Mouse (Mus musculus) mouse embryonic stem cell (cell line): ENCODE measurements around the gene Zkscan16.

Experiments used
- in situ Hi-C, 2 experiments: fragments of 300-500 bp; cut with MboI; formaldehyde crosslinking; loops; 1 replicate in 1 of 2; 3 replicates in 1 of 2; pipeline ENCODE4 v1.14.3; 2019 to 2020; ENCODE audit warnings: low sequenced_read_pairs in 2 of 2, low pct_unique_long_range_greater_than_20kb in 1 of 2, mixed read lengths in 1 of 2; ENCODE audit not compliant: unreplicated experiment in 1 of 2

Zkscan16 gene

DNA sequence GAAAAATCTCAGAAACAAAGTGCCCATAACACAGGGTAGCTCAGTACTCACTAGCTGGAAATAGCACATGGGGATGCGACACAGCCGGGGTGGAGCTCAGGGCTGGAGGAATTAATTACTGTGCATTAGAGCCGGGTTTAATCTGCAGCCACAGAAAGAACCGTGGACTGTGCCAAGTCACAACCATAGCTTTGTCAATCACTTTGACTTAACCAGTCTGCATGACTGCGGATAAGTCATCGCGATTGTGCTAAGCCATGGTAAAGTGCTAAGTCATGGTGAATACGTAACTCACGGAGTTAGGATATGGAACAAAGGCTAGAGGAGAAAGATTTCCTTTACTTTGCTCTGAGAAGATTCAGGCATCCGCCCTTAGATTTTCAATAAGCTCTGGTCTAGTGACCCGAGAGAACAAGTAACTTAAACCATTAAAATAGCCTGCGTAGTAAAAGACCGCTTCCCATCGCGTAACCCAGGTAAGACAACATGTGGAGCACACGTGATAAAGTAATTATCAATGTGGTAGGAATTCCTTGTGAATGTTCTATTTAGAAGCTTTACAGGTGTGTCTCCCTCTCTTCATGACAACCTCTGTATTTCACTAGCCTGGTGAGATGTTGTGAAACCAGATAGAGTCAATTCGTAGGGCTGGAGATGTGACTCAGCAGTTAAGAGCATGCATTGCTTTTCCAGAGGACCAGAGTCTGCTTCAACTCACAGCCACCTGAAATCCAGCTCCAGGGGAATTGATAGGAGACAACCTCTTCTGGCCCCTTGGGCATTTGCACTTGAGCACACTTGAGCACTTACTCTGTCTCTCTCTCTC lies 47.4 kb downstream of the Zkscan16 start:
- in situ Hi-C loops: no loop called here

DNA sequence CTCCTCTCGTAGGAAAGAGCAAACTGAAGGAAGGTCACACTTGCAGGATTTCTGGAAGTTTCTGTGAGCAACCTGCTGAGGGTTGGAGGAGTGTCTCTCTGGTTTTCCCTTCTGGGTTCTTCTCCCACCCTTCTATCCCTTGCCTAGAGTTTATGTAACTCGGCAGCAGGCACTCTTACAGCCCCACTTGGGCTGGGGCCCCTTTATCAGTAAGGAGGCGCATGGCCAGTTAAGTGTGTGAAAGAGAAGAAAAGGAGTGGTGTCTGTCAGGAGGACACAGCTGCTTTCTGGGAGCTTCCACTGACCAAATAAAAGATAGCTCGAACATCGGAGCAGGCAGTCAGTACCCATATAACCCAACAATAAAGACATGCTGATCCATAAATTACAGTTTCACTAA lies 48.8 kb downstream of the Zkscan16 start:
- in situ Hi-C loops: no loop called here

- in situ Hi-C loops: no loop called here
These were observed 51.3 kb downstream of the Zkscan16 start, which contains the start of gene Dnajc25 for GRCm38 (mm10) chr4:58994762-58995161. Gene Dnajc25, plus strand, starts transcription at chr4:58995062.

DNA sequence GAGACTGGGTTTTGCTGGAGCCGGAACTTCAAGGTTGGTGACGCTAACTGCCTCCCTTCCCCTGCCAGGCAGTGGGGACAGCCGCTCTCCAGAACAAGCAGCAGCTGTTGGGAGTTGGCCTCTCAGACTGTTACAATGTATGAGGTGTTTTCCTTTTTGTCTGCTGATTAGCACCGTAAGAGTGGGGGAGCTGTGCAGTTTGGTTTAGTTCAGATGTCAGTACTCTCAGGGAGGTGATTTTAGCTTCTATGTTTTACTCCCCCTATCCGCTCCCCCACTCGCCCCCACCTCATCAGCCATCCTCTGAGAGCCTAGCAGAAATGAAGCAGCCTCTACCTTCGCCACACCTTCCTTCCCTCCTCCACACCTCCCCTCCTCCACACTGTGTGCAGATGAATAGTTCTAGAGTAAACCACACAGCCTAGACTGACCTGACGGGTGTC lies 51.8 kb downstream of the Zkscan16 start:
- in situ Hi-C loops: no loop called here

DNA sequence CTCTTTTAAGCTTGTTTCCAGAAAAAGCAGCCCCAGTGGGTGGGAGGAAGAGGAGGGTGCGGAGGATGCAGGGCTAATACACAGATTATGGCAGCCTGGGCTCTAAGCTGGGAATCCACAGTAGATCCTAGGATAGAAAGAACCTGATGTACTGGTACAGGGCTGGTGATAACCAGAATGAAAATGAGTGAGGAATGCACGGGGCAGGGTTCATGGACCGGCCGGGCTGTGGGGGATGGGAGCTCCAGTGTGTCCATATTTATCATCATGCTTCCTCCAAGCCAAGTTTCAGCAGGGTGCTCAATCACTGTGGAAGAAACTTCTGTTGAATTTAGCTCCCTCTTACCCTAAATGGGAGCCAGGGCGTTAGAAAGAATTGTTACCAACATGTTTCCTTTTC lies 53.7 kb downstream of the Zkscan16 start:
- in situ Hi-C loops: no loop called here

DNA sequence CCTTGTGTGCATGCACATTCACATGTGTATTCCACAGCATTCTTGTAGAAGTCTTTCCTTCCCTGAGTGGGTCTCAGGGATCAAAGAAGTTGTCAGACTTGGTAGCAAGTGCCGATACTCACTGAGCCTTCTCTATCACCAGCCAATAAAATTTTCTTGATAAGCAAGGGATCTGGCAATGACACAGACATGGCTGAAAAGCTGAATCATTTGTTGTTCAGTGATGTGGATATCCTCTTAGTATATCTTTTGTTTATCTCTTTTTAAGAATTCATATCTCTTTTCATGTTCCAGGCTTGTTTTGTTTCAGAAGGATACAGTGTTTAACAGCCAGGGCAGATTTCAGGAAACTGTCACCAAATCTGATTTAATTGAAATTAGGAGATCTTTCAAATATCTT lies 55.3 kb downstream of the Zkscan16 start:
- in situ Hi-C loops: no loop called here

DNA sequence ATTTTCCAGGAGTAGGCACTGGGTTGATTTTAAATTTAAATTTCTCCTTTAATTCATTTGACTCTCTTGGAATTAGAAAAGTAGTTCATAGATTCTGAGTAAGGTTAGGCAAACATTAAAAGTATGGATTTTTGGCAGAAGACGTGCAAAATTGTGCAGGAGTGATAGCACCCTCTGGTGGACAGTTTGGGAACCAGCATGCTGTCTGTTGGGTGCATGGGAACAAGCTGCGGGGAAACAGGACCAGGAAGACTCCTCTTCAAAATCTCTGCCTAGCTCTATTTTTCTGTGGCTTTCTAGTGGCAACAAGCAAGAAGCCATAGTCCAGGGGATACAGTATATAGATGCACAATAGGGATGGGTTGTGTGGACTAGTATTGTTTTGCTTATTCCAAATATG lies 56.3 kb downstream of the Zkscan16 start:
- in situ Hi-C loops: no loop called here

- in situ Hi-C loops: no loop called here
These were observed 57.2 kb downstream of the Zkscan16 start for GRCm38 (mm10) chr4:59000614-59001013.

GRCm38 (mm10) chr4:59002948-59003805 lies 59.7 kb downstream of the Zkscan16 start, which contains the start of gene Gm20503:
Gene Gm20503, plus strand, starts transcription at chr4:59003210.
- in situ Hi-C loops: no loop called here

DNA sequence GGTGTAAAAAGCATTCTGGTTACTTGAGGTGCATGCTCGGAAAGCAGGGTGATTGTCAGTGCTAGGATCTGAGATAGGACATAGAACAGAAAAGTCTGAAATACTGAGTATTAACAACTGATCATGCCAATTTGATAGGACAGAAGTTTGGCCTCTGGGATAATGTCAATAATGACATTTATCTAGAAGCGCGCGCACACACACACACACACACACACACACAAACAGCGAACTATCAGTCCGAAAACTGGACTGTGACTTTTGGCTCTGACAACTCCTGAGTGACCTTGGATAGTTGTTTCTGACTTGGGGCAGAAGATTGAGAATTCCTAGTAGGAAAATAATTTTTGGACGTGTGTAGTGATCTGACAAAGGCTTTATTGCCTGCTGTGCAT lies 60.4 kb downstream of the Zkscan16 start:
- in situ Hi-C loops: no loop called here

DNA sequence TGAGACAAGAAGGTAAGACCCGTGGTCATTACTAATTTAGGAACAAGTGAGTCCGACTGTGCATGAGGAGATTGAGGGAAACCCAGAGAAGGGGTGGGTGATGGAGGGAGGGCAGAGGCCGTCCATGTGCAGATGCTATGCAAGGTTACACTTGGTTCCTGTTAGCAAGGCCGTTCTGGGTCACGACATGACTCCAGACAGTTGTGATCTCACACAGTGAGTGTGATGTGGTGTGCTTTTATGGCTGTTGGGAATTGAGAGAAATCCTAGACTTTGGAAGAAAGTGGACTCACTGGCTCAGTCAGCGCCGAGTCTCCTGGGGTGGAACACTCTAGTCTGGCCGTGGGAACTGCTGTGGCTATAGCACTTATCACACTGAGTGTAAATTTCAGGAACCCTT lies 62.8 kb downstream of the Zkscan16 start:
- in situ Hi-C loops: no loop called here

DNA sequence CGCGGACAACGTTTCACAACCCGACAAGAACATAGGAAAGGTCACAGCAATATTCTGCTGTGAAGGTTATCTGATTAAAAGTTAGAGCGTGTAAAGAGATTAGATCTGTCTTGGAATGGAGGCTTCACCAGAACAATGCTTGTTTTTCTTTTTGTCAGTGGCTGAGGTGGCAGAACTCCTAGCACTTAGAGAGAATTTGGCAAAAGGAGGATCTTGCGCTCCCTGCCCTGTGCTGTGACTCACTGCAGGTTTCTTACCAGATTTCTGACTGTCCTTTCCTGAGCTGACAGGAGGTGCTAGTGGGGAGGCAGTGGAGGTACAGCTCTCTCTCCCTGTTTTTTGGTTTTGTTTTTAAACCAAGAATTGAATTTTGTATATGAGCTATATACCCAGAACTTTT lies 63.6 kb downstream of the Zkscan16 start:
- in situ Hi-C loops: no loop called here
